Mouse (Mus musculus): ENCODE measurements around the gene Zzz3.

GRCm38 (mm10) chr3:152400875-152401274 lies 5.6 kb downstream of the Zzz3 start:
- TF ChIP-seq TAL1 (IDR thresholded peaks at IDR 0.05; ENCODE audit: low read length) (no peak), GATA1 (IDR thresholded peaks at IDR 0.05; ENCODE audit: low read length) (no peak)

Measured in erythroblast, embryonic 14.5 days (primary cell).